Mouse (Mus musculus) midbrain, postnatal 0 days (tissue): ENCODE measurements around the gene Cst13. TPM values are rescaled to one million over a fixed set of nuclear protein-coding genes. Genes with fewer than 3 reads are reported as not detected.

Source experiments
- ATAC-seq: fragments of 200-750 bp; cut with Nextera tagmentation; 2 replicates; pipeline ENCODE4 v1.8.0; 2017; ENCODE audit warnings: moderate number of reproducible peaks, mild to moderate bottlenecking, moderate TSS enrichment, moderate library complexity; ENCODE audit not compliant: low FRiP score
- DNase-seq: peaks from one replicate; pipeline ENCODE4 v3.0.0-alpha.2; 2015; ENCODE audit warnings: low spot score
- H3K27ac ChIP-seq: fragments of 300-500 bp; sonication (generic); 2 replicates; pipeline ENCODE4 v1.5.1; 2014; ENCODE audit warnings: low read depth, mild to moderate bottlenecking, low read length, mixed read lengths
- H3K27me3 ChIP-seq: fragments of 300-500 bp; sonication (generic); 2 replicates; pipeline ENCODE4 v1.6.1; 2014; ENCODE audit warnings: low read length, control low read depth, mixed read lengths; ENCODE audit not compliant: insufficient read depth
- H3K36me3 ChIP-seq: fragments of 300-500 bp; sonication (generic); 2 replicates; pipeline ENCODE4 v1.6.1; 2014; ENCODE audit warnings: low read length, control low read depth, mixed read lengths; ENCODE audit not compliant: insufficient read depth
- H3K4me1 ChIP-seq: fragments of 300-500 bp; sonication (generic); 2 replicates; pipeline ENCODE4 v1.6.1; 2014; ENCODE audit warnings: mild to moderate bottlenecking, control low read depth, antibody characterized with exemption, low read length, mixed read lengths; ENCODE audit not compliant: insufficient read depth
- H3K4me2 ChIP-seq: fragments of 300-500 bp; sonication (generic); 2 replicates; pipeline ENCODE4 v1.6.1; 2014; ENCODE audit warnings: low read depth, mild to moderate bottlenecking, low read length, mixed read lengths; ENCODE audit not compliant: poor library complexity, severe bottlenecking
- H3K4me3 ChIP-seq: fragments of 300-500 bp; sonication (generic); 2 replicates; pipeline ENCODE4 v1.5.1; 2014; ENCODE audit warnings: low read depth, mild to moderate bottlenecking, low read length, moderate library complexity
- H3K9ac ChIP-seq: fragments of 300-500 bp; sonication (generic); replicated peaks from 2 replicates; pipeline ENCODE4 v1.6.1; 2014; ENCODE audit warnings: mild to moderate bottlenecking, low read length, moderate library complexity, mixed read lengths; ENCODE audit not compliant: poor library complexity, severe bottlenecking
- H3K9me3 ChIP-seq: fragments of 300-500 bp; sonication (generic); 2 replicates; pipeline ENCODE4 v1.6.1; 2016; ENCODE audit warnings: low read length, control low read depth
- CTCF ChIP-seq: IDR thresholded peaks from 2 replicates; pipeline ENCODE4 v1.5.1; 2016; ENCODE audit warnings: antibody characterized with exemption, mild to moderate bottlenecking
- WGBS: fragments of 180-500 bp; shearing (Covaris S2); extraction: QIAGEN DNeasy Blood & Tissue Kit; methylation state at CpG from one replicate; pipeline ENCODE4 v1.1.7; 2014; 5-methylcytosine and 5-hydroxymethylcytosine counted together
- polyA plus RNA-seq: library from polyadenylated mRNA; unstranded; fragments of >200 nt; fragmentation: Nextera tagmentation; extraction: Ambion mirVana; gene quantifications from 2 replicates; pipeline ENCODE4 v1.2.1, GENCODE M21; 2015
- total RNA-seq: library from RNA; depleted of rRNA; stranded (reverse); fragments of >200 nt; gene quantifications from 2 replicates; pipeline ENCODE4 v1.2.3, GENCODE M21; 2014; rRNA removed

The Cst13 gene
- total and polyA plus RNA-seq, 2 experiments from 2014 or later: not detected

GRCm38 (mm10) chr2:148878641-148879130 is 58.8 kb downstream of the Cst13 start:
- Histone ChIP-seq H3K9ac (no peak overlapping the region), H3K4me3 (no peak overlapping the region), H3K36me3 (no peaks in the 10 kb centered on the region), H3K4me1 (peaks cover 7% of the 10 kb centered on the region; the same call in 1 of the 2 replicates), H3K9me3 (no peaks in the 10 kb centered on the region), H3K27ac (no peak overlapping the region), H3K4me2 (no peak overlapping the region), H3K27me3 (no peaks in the 10 kb centered on the region)
- ATAC-seq (no peak), DNase-seq (no peak)
- 24% methylated on average over 2 of the region's 2 CpGs for WGBS
- TF ChIP-seq CTCF: no peak

GRCm38 (mm10) chr2:148879199-148879598 is 59.3 kb downstream of the Cst13 start:
- 50% methylated on average over 1 of the region's 1 CpGs for WGBS
- peaks cover 2% of the 10 kb centered on the region; the same call in 1 of the 2 replicates for H3K4me1 ChIP-seq
- no peak overlapping the region for H3K4me2 ChIP-seq
- no peak overlapping the region for H3K4me3 ChIP-seq
- H3K9ac ChIP-seq: no peak overlapping the region
- DNase-seq: no peak
- H3K9me3 ChIP-seq: no peaks in the 10 kb centered on the region
- no peak for ATAC-seq
- TF ChIP-seq CTCF: no peak
- no peaks in the 10 kb centered on the region for H3K36me3 ChIP-seq
- H3K27ac ChIP-seq: no peak overlapping the region
- no peaks in the 10 kb centered on the region for H3K27me3 ChIP-seq

Other genes with a start within 250 kb of the Cst13 start
- gene Nxt1, start 147.5 kb upstream of the Cst13 start, total RNA-seq: 23.8 and 24.9 TPM in 2 replicates
- gene Nxt1, start 147.5 kb upstream of the Cst13 start, polyA plus RNA-seq: 22.7 and 26.0 TPM in 2 replicates
- 16.7 and 22.7 TPM in 2 replicates for gene Gzf1, start 139.1 kb upstream of the Cst13 start, total RNA-seq
- gene Gzf1, start 139.1 kb upstream of the Cst13 start, polyA plus RNA-seq: 14.1 and 14.4 TPM in 2 replicates
- 147 and 186 TPM in 2 replicates for gene Napb, start 87.6 kb upstream of the Cst13 start, total RNA-seq
- 117 and 127 TPM in 2 replicates for gene Napb, start 87.6 kb upstream of the Cst13 start, polyA plus RNA-seq
- not detected in 2 replicates for gene Cstl1, start 69.7 kb upstream of the Cst13 start, total RNA-seq
- not detected in 2 replicates for gene Cstl1, start 69.7 kb upstream of the Cst13 start, polyA plus RNA-seq
- not detected in 2 replicates for gene Cst11, start 48.6 kb upstream of the Cst13 start, total RNA-seq
- not detected in 2 replicates for gene Cst11, start 48.6 kb upstream of the Cst13 start, polyA plus RNA-seq
- not detected in 2 replicates for gene 8030411F24Rik, start 38.1 kb upstream of the Cst13 start, total RNA-seq
- gene 8030411F24Rik, start 38.1 kb upstream of the Cst13 start, polyA plus RNA-seq: not detected in 2 replicates
- not detected in 2 replicates for gene Cst12, start 30.7 kb upstream of the Cst13 start, total RNA-seq
- gene Cst12, start 30.7 kb upstream of the Cst13 start, polyA plus RNA-seq: not detected in 2 replicates
- gene Cst8, start 21.3 kb upstream of the Cst13 start, total RNA-seq: not detected in 2 replicates
- gene Cst8, start 21.3 kb upstream of the Cst13 start, polyA plus RNA-seq: not detected in 2 replicates
- not detected in 2 replicates for gene Cst9, start 15.1 kb downstream of the Cst13 start, total RNA-seq
- gene Cst9, start 15.1 kb downstream of the Cst13 start, polyA plus RNA-seq: not detected in 2 replicates
- not detected in 2 replicates for gene 9230104L09Rik, start 45.0 kb downstream of the Cst13 start, total RNA-seq
- gene 9230104L09Rik, start 45.0 kb downstream of the Cst13 start, polyA plus RNA-seq: not detected in 2 replicates
- gene Cst3, start 55.6 kb downstream of the Cst13 start, total RNA-seq: 457 and 677 TPM in 2 replicates
- gene Cst3, start 55.6 kb downstream of the Cst13 start, polyA plus RNA-seq: 1,077 and 1,177 TPM in 2 replicates
- gene Gm1330, start 183.2 kb downstream of the Cst13 start, total RNA-seq: not detected in 2 replicates
- not detected in 2 replicates for gene Gm1330, start 183.2 kb downstream of the Cst13 start, polyA plus RNA-seq
- not detected in 2 replicates for gene Gm10750, start 197.2 kb downstream of the Cst13 start, total RNA-seq
- gene Gm10750, start 197.2 kb downstream of the Cst13 start, polyA plus RNA-seq: not detected in 2 replicates